ENCODE assay signal across 15 mouse cellular contexts in genomic region chr14:21900951-21901350, GRCm38 (mm10).
"Had no signal": no experiment of that assay in that cellular context is flagged by ENCODE, and none has a peak within 500 bp of the region (broad histone marks: within the 10 kb centered on the region; RNA-seq: fewer than 3 reads in every experiment).

No protein-coding gene starts in this region.

- DNase-seq: right cerebral cortex, adult 18-20 months; right cerebral cortex, postnatal 14 days; right cerebral cortex, postnatal 25 days; right cerebral cortex, postnatal 4 days; spleen, adult 18-20 months; thymus, adult 18-20 months; thymus, adult 2 months; thymus, postnatal 14 days; thymus, postnatal 25 days; thymus, postnatal 36 days; thymus, postnatal 4 days had no signal

- H3K9ac ChIP-seq: neural tube, embryonic 13.5 days; neural tube, embryonic 15.5 days; stomach, embryonic 15.5 days had no signal

- H3K27me3 ChIP-seq: neural tube, embryonic 13.5 days; neural tube, embryonic 15.5 days; stomach, embryonic 15.5 days had no signal

- H3K4me2 ChIP-seq: neural tube, embryonic 13.5 days; neural tube, embryonic 15.5 days; stomach, embryonic 15.5 days had no signal

- H3K27ac ChIP-seq: neural tube, embryonic 13.5 days; neural tube, embryonic 15.5 days; stomach, embryonic 15.5 days; stomach, postnatal 0 days had no signal

- H3K4me3 ChIP-seq: neural tube, embryonic 13.5 days; neural tube, embryonic 15.5 days; stomach, embryonic 15.5 days had no signal

- H3K36me3 ChIP-seq: neural tube, embryonic 13.5 days; neural tube, embryonic 15.5 days; stomach, embryonic 15.5 days had no signal

- H3K9me3 ChIP-seq: neural tube, embryonic 13.5 days; neural tube, embryonic 15.5 days; stomach, embryonic 15.5 days had no signal
